Mouse (Mus musculus) kidney, embryonic 15.5 days (tissue): ENCODE data around the gene Gorab. TPM values are rescaled to one million over a fixed set of nuclear protein-coding genes. Genes with fewer than 3 reads are reported as not detected.

Source experiments
- ATAC-seq: fragments of 200-750 bp; cut with Nextera tagmentation; replicated peaks from 2 replicates; pipeline ENCODE4 v1.8.0; 2017; ENCODE audit warnings: moderate TSS enrichment; ENCODE audit not compliant: low FRiP score
- H3K27ac ChIP-seq: fragments of 300-500 bp; sonication (generic); 2 replicates; pipeline ENCODE4 v1.5.1; 2015; ENCODE audit warnings: mild to moderate bottlenecking, inconsistent platforms
- H3K27me3 ChIP-seq: fragments of 300-500 bp; sonication (generic); 2 replicates; pipeline ENCODE4 v1.6.1; 2015; ENCODE audit warnings: inconsistent platforms
- H3K36me3 ChIP-seq: fragments of 300-500 bp; sonication (generic); 2 replicates; pipeline ENCODE4 v1.6.1; 2015; ENCODE audit warnings: inconsistent platforms
- H3K4me1 ChIP-seq: fragments of 300-500 bp; sonication (generic); 2 replicates; pipeline ENCODE4 v1.6.1; 2015; ENCODE audit warnings: inconsistent platforms
- H3K4me2 ChIP-seq: fragments of 300-500 bp; sonication (generic); 2 replicates; pipeline ENCODE4 v1.6.1; 2015; ENCODE audit warnings: moderate library complexity, mild to moderate bottlenecking, inconsistent platforms
- H3K4me3 ChIP-seq: fragments of 300-500 bp; sonication (generic); replicated peaks from 2 replicates; pipeline ENCODE4 v1.5.1; 2015; ENCODE audit warnings: mild to moderate bottlenecking, inconsistent platforms
- H3K9ac ChIP-seq: fragments of 300-500 bp; sonication (generic); 2 replicates; pipeline ENCODE4 v1.6.1; 2015; ENCODE audit warnings: mild to moderate bottlenecking, inconsistent platforms
- H3K9me3 ChIP-seq: fragments of 300-500 bp; sonication (generic); replicated peaks from 2 replicates; pipeline ENCODE4 v1.6.1; 2016; ENCODE audit warnings: inconsistent platforms
- WGBS: fragments of 180-500 bp; shearing (Covaris S2); methylation state at CpG from one replicate; pipeline ENCODE4 v1.1.7; 2015; ENCODE audit warnings: mixed read lengths; 5-methylcytosine and 5-hydroxymethylcytosine counted together
- polyA plus RNA-seq: library from polyadenylated mRNA; unstranded; fragments of >200 nt; fragmentation: Nextera tagmentation; extraction: Ambion mirVana; gene quantifications from 2 replicates; pipeline ENCODE4 v1.2.1, GENCODE M21; 2015

Gorab gene
- 23.2 TPM in 2 replicates for polyA plus RNA-seq

- WGBS: under 1% methylated on average over 28 of the region's 28 CpGs
- peak within 1 kb of the TSS; percentile 86 for H3K4me3 ChIP-seq
- no peaks in the 10 kb centered on the region for H3K27me3 ChIP-seq
- peak within 1 kb of the TSS; percentile 69 for H3K4me2 ChIP-seq
- H3K4me1 ChIP-seq: peaks cover 13% of the 10 kb centered on the region
- ATAC-seq: peak; percentile 100
- H3K36me3 ChIP-seq: no peaks in the 10 kb centered on the region
- H3K27ac ChIP-seq: peak within 1 kb of the TSS; percentile 87
- H3K9me3 ChIP-seq: no peaks in the 10 kb centered on the region
- peak within 1 kb of the TSS; percentile 85 for H3K9ac ChIP-seq
These were observed at the start of gene Gorab for GRCm38 (mm10) chr1:163403498-163404126. TSS of gene Gorab (minus strand) at chr1:163403669.

- H3K27ac ChIP-seq: no peak overlapping the region
- no peak overlapping the region for H3K9ac ChIP-seq
- H3K4me1 ChIP-seq: peaks cover 5% of the 10 kb centered on the region; the same call in 1 of the 2 replicates
- H3K9me3 ChIP-seq: no peaks in the 10 kb centered on the region
- no peak; the same call in 1 of the 2 replicates for ATAC-seq
- H3K4me3 ChIP-seq: no peak overlapping the region
- no peaks in the 10 kb centered on the region for H3K27me3 ChIP-seq
- no peak overlapping the region for H3K4me2 ChIP-seq
- no peaks in the 10 kb centered on the region for H3K36me3 ChIP-seq
- 9% methylated on average over 3 of the region's 3 CpGs for WGBS
These were observed 40.4 kb upstream of the Gorab start for GRCm38 (mm10) chr1:163443832-163444231.

GRCm38 (mm10) chr1:163439002-163439401 is 35.5 kb upstream of the Gorab start:
- no peak overlapping the region for H3K9ac ChIP-seq
- no peaks in the 10 kb centered on the region for H3K9me3 ChIP-seq
- H3K27ac ChIP-seq: no peak overlapping the region
- no peaks in the 10 kb centered on the region for H3K36me3 ChIP-seq
- H3K4me2 ChIP-seq: no peak overlapping the region
- H3K4me3 ChIP-seq: no peak overlapping the region
- WGBS: 84% methylated on average over 2 of the region's 2 CpGs
- H3K27me3 ChIP-seq: no peaks in the 10 kb centered on the region
- peaks cover 3% of the 10 kb centered on the region; the same call in 1 of the 2 replicates for H3K4me1 ChIP-seq
- ATAC-seq: no peak

- Histone ChIP-seq H3K27ac (no peak overlapping the region), H3K36me3 (no peaks in the 10 kb centered on the region), H3K27me3 (no peaks in the 10 kb centered on the region), H3K9ac (no peak overlapping the region), H3K4me3 (no peak overlapping the region), H3K9me3 (no peaks in the 10 kb centered on the region), H3K4me2 (no peak overlapping the region), H3K4me1 (no peaks in the 10 kb centered on the region)
- whole genome bisulfite sequencing: 50% methylated on average over 8 of the region's 8 CpGs
- no peak for ATAC-seq
These were observed 20.1 kb upstream of the Gorab start for GRCm38 (mm10) chr1:163423467-163424014.

- 59% methylated on average over 2 of the region's 2 CpGs for WGBS
- no peak overlapping the region for H3K4me3 ChIP-seq
- ATAC-seq: no peak
These were observed 13.7 kb upstream of the Gorab start for GRCm38 (mm10) chr1:163417191-163417590.

GRCm38 (mm10) chr1:163414200-163414599 is 10.7 kb upstream of the Gorab start:
- Histone ChIP-seq H3K27me3 (no peaks in the 10 kb centered on the region), H3K4me1 (no peaks in the 10 kb centered on the region), H3K9me3 (no peaks in the 10 kb centered on the region), H3K9ac (no peak overlapping the region), H3K4me3 (no peak overlapping the region), H3K27ac (no peak overlapping the region), H3K36me3 (no peaks in the 10 kb centered on the region), H3K4me2 (no peak overlapping the region)
- ATAC-seq: no peak
- 61% methylated on average over 2 of the region's 2 CpGs for WGBS

More at GRCm38 (mm10) chr1:163417191-163417590, 13.7 kb upstream of the Gorab start:
- H3K4me1 ChIP-seq: no peaks in the 10 kb centered on the region
- no peak overlapping the region for H3K9ac ChIP-seq
- H3K36me3 ChIP-seq: no peaks in the 10 kb centered on the region
- no peaks in the 10 kb centered on the region for H3K9me3 ChIP-seq
- H3K4me2 ChIP-seq: no peak overlapping the region
- H3K27me3 ChIP-seq: no peaks in the 10 kb centered on the region
- no peak overlapping the region for H3K27ac ChIP-seq

- Histone ChIP-seq H3K9me3 (no peaks in the 10 kb centered on the region), H3K9ac (no peak overlapping the region), H3K36me3 (no peaks in the 10 kb centered on the region), H3K27ac (no peak overlapping the region), H3K4me2 (no peak overlapping the region), H3K4me3 (no peak overlapping the region), H3K27me3 (no peaks in the 10 kb centered on the region), H3K4me1 (peaks cover 13% of the 10 kb centered on the region)
- no peak for ATAC-seq
- 71% methylated on average over 3 of the region's 3 CpGs for WGBS
These were observed 2.7 kb upstream of the Gorab start for GRCm38 (mm10) chr1:163406203-163406602.

- Histone ChIP-seq H3K27ac (no peak overlapping the region), H3K4me3 (no peak overlapping the region), H3K27me3 (no peaks in the 10 kb centered on the region), H3K4me2 (no peak overlapping the region), H3K9ac (no peak overlapping the region), H3K4me1 (no peaks in the 10 kb centered on the region), H3K9me3 (no peaks in the 10 kb centered on the region), H3K36me3 (peaks cover 67% of the 10 kb centered on the region)
- no peak for ATAC-seq
- 59% methylated on average over 6 of the region's 6 CpGs for WGBS
These were observed 12.1 kb downstream of the Gorab start for GRCm38 (mm10) chr1:163391321-163391720.

GRCm38 (mm10) chr1:163390044-163390443 is 13.4 kb downstream of the Gorab start:
- H3K9ac ChIP-seq: no peak overlapping the region
- H3K27ac ChIP-seq: no peak overlapping the region
- WGBS: 84% methylated on average over 4 of the region's 4 CpGs
- no peak overlapping the region for H3K4me2 ChIP-seq
- H3K4me1 ChIP-seq: no peaks in the 10 kb centered on the region
- H3K36me3 ChIP-seq: peaks cover 68% of the 10 kb centered on the region
- H3K4me3 ChIP-seq: no peak overlapping the region
- H3K9me3 ChIP-seq: no peaks in the 10 kb centered on the region
- no peak for ATAC-seq
- H3K27me3 ChIP-seq: no peaks in the 10 kb centered on the region

- H3K9ac ChIP-seq: no peak overlapping the region
- no peaks in the 10 kb centered on the region for H3K27me3 ChIP-seq
- no peak overlapping the region for H3K4me3 ChIP-seq
- 84% methylated on average over 9 of the region's 9 CpGs for WGBS
- no peak overlapping the region for H3K4me2 ChIP-seq
- no peaks in the 10 kb centered on the region for H3K9me3 ChIP-seq
- peaks cover 44% of the 10 kb centered on the region for H3K36me3 ChIP-seq
- H3K27ac ChIP-seq: no peak overlapping the region
- no peaks in the 10 kb centered on the region for H3K4me1 ChIP-seq
- no peak for ATAC-seq
These were observed 17.3 kb downstream of the Gorab start for GRCm38 (mm10) chr1:163386196-163386595.

GRCm38 (mm10) chr1:163383442-163384027 is 19.9 kb downstream of the Gorab start:
- Histone ChIP-seq H3K4me3 (no peak overlapping the region), H3K27me3 (no peaks in the 10 kb centered on the region), H3K9ac (no peak overlapping the region), H3K4me1 (no peaks in the 10 kb centered on the region), H3K9me3 (no peaks in the 10 kb centered on the region), H3K27ac (0 out of 2 replicates have a peak overlapping the region, but pooled peaks have one; percentile 32), H3K4me2 (no peak overlapping the region), H3K36me3 (peaks cover 37% of the 10 kb centered on the region)
- 55% methylated on average over 5 of the region's 5 CpGs for WGBS
- no peak for ATAC-seq

- no peaks in the 10 kb centered on the region for H3K27me3 ChIP-seq
- H3K4me2 ChIP-seq: no peak overlapping the region
- ATAC-seq: no peak
- H3K9ac ChIP-seq: no peak overlapping the region
- no peaks in the 10 kb centered on the region for H3K9me3 ChIP-seq
- H3K4me1 ChIP-seq: no peaks in the 10 kb centered on the region
- H3K4me3 ChIP-seq: no peak overlapping the region
- WGBS: 84% methylated on average over 10 of the region's 10 CpGs
- no peak overlapping the region for H3K27ac ChIP-seq
- peaks cover 30% of the 10 kb centered on the region for H3K36me3 ChIP-seq
These were observed 21.3 kb downstream of the Gorab start for GRCm38 (mm10) chr1:163382048-163382719.
